Mouse (Mus musculus) large intestine, adult 2 months (tissue): Measurements from ENCODE around the gene Sorcs2. TPM values are rescaled to one million over a fixed set of nuclear protein-coding genes. Genes with fewer than 3 reads are reported as not detected.
A peak's percentile ranks its signal among the peaks of the same experiment; 100 is the strongest.

Experiments
- DNase-seq: peaks from one replicate; pipeline ENCODE4 v3.0.0-alpha.2; 2012; ENCODE audit warnings: low read depth, low spot score
- WGBS: fragments of 180-500 bp; shearing (Covaris S2); methylation state at CpG from one replicate; pipeline ENCODE4 v1.1.7; 2018; 5-methylcytosine and 5-hydroxymethylcytosine counted together
- polyA plus RNA-seq: library from polyadenylated mRNA; depleted of rRNA; stranded (reverse); fragments of >200 nt; gene quantifications from 2 replicates; pipeline ENCODE4 v1.2.3, GENCODE M21; 2012

Sorcs2 gene
- polyA plus RNA-seq, 1 experiment, result 3.9 TPM

- DNase-seq, result no peak
- WGBS, result 16% methylated on average over 3 of the region's 3 CpGs
These were observed 30.7 kb downstream of the Sorcs2 start for GRCm38 (mm10) chr5:36367181-36367610.

- no peak for DNase-seq
- WGBS, result 43% methylated on average over 7 of the region's 7 CpGs
These were observed 36.2 kb downstream of the Sorcs2 start for GRCm38 (mm10) chr5:36361749-36362148.

GRCm38 (mm10) chr5:36360343-36360742 is 37.6 kb downstream of the Sorcs2 start:
- 92% methylated on average over 7 of the region's 7 CpGs for WGBS
- DNase-seq, result no peak

GRCm38 (mm10) chr5:36359535-36360243 is 38.2 kb downstream of the Sorcs2 start:
- no peak for DNase-seq
- WGBS, result 69% methylated on average over 5 of the region's 5 CpGs

- no peak for DNase-seq
- 82% methylated on average over 4 of the region's 4 CpGs for WGBS
These were observed 39.8 kb downstream of the Sorcs2 start for GRCm38 (mm10) chr5:36358161-36358560.

GRCm38 (mm10) chr5:36356659-36357058 is 41.3 kb downstream of the Sorcs2 start:
- DNase-seq, result no peak
- 75% methylated on average over 4 of the region's 4 CpGs for WGBS

GRCm38 (mm10) chr5:36355683-36356082 is 42.3 kb downstream of the Sorcs2 start:
- DNase-seq, result no peak
- WGBS, result 76% methylated on average over 3 of the region's 3 CpGs

GRCm38 (mm10) chr5:36353679-36354078 is 44.3 kb downstream of the Sorcs2 start:
- DNase-seq, result no peak
- WGBS, result 42% methylated on average over 6 of the region's 6 CpGs

- DNase-seq, result no peak
- 48% methylated on average over 2 of the region's 2 CpGs for WGBS
These were observed 44.7 kb downstream of the Sorcs2 start for GRCm38 (mm10) chr5:36353194-36353593.

GRCm38 (mm10) chr5:36346698-36347097 is 51.2 kb downstream of the Sorcs2 start:
- WGBS, result 87% methylated on average over 4 of the region's 4 CpGs
- DNase-seq, result no peak

GRCm38 (mm10) chr5:36339283-36339682 is 58.7 kb downstream of the Sorcs2 start:
- 85% methylated on average over 3 of the region's 3 CpGs for WGBS
- no peak for DNase-seq

- 61% methylated on average over 7 of the region's 7 CpGs for WGBS
- DNase-seq, result no peak
These were observed 61.7 kb downstream of the Sorcs2 start for GRCm38 (mm10) chr5:36336252-36336651.

- no peak for DNase-seq
- 77% methylated on average over 2 of the region's 2 CpGs for WGBS
These were observed 62.3 kb downstream of the Sorcs2 start for GRCm38 (mm10) chr5:36335661-36336060.

GRCm38 (mm10) chr5:36334227-36334626 is 63.7 kb downstream of the Sorcs2 start:
- no peak for DNase-seq
- 69% methylated on average over 7 of the region's 7 CpGs for WGBS

- DNase-seq, result no peak
- WGBS, result 52% methylated on average over 21 of the region's 21 CpGs
These were observed 67.3 kb downstream of the Sorcs2 start for GRCm38 (mm10) chr5:36330472-36331155.

GRCm38 (mm10) chr5:36326057-36327010 is 71.6 kb downstream of the Sorcs2 start:
- DNase-seq, result no peak
- WGBS, result 76% methylated on average over 9 of the region's 9 CpGs

- WGBS, result 41% methylated on average over 9 of the region's 9 CpGs
- no peak for DNase-seq
These were observed 73.8 kb downstream of the Sorcs2 start for GRCm38 (mm10) chr5:36324140-36324572.

- 2% methylated on average over 2 of the region's 2 CpGs for WGBS
- peak; percentile 67 for DNase-seq
These were observed 74.4 kb downstream of the Sorcs2 start for GRCm38 (mm10) chr5:36323526-36323925.

- DNase-seq, result no peak
- whole genome bisulfite sequencing, result 70% methylated on average over 8 of the region's 8 CpGs
These were observed 76.4 kb downstream of the Sorcs2 start for GRCm38 (mm10) chr5:36321581-36321980.

GRCm38 (mm10) chr5:36320667-36321066 is 77.3 kb downstream of the Sorcs2 start:
- 81% methylated on average over 8 of the region's 8 CpGs for WGBS
- no peak for DNase-seq
